In genomic region chr9:24190261-24190588, GRCm38 (mm10) we compare ENCODE assay signal across 17 mouse cellular contexts.
DNase-seq lines count a peak whose midpoint lies in the region; ATAC-seq and TF ChIP-seq lines count a peak whose summit lies in the region.
"Had no signal": no experiment of that assay in that cellular context is flagged by ENCODE, and none has a peak within 500 bp of the region (broad histone marks: within the 10 kb centered on the region; RNA-seq: fewer than 3 reads in every experiment).

No protein-coding gene starts in this region.

- H3K27me3 ChIP-seq in heart, embryonic 12.5 days (replicated peaks) = no peaks in the 10 kb centered on the region
- H3K27me3 ChIP-seq in neural tube, embryonic 13.5 days = no peaks in the 10 kb centered on the region
- H3K27me3 ChIP-seq in heart, embryonic 14.5 days (ENCODE audit: control insufficient read depth, insufficient read depth, low read length) = no peaks in the 10 kb centered on the region
- H3K27me3 ChIP-seq: intestine, embryonic 15.5 days; kidney, embryonic 15.5 days; limb, embryonic 15.5 days had no signal

- WGBS in heart, embryonic 12.5 days = 22% methylated on average over 1 of the region's 1 CpGs
- WGBS in neural tube, embryonic 13.5 days = 41% methylated on average over 1 of the region's 1 CpGs
- 9% methylated on average over 1 of the region's 1 CpGs for WGBS in heart, embryonic 14.5 days

- no peaks in the 10 kb centered on the region for H3K9me3 ChIP-seq in heart, embryonic 12.5 days (replicated peaks)
- no peaks in the 10 kb centered on the region for H3K9me3 ChIP-seq in neural tube, embryonic 13.5 days
- H3K9me3 ChIP-seq in heart, embryonic 14.5 days (ENCODE audit: control insufficient read depth, low read length) = no peaks in the 10 kb centered on the region
- H3K9me3 ChIP-seq: intestine, embryonic 15.5 days; kidney, embryonic 15.5 days; limb, embryonic 15.5 days had no signal

- ATAC-seq in heart, embryonic 12.5 days (ENCODE audit: insufficient number of reproducible peaks, low FRiP score) = no peak
- ATAC-seq in neural tube, embryonic 13.5 days (ENCODE audit: low read depth) = no peak
- no peak for ATAC-seq in heart, embryonic 14.5 days (ENCODE audit: insufficient number of reproducible peaks, insufficient read depth, low FRiP score, low read depth)
- ATAC-seq: CD4-positive, CD25-positive, alpha-beta regulatory T cell, adult 4 months; intestine, embryonic 15.5 days; liver, postnatal 0 days had no signal

- TF ChIP-seq CTCF in layer of hippocampus, adult 2 months (conservative IDR thresholded peaks at IDR 0.05) = no peak

- no peak for DNase-seq in heart, adult 11 months
- no peak for DNase-seq in neural tube, embryonic 10.5 days (ENCODE audit: extremely low spot score, low spot score)
- no peak for DNase-seq in frontal cortex, postnatal 10 days (ENCODE audit: low spot score in 2 of 2)
- DNase-seq in layer of hippocampus, adult 2 months (ENCODE audit: low spot score in 2 of 2) = no peak
- DNase-seq: adrenal gland, postnatal 10 days; cerebellum, postnatal 36 days; gastrocnemius, postnatal 14 days; liver, postnatal 0 days; lung, postnatal 36 days; thymus, adult 2 months had no signal

- no peak overlapping the region for H3K4me2 ChIP-seq in heart, embryonic 12.5 days
- no peak overlapping the region for H3K4me2 ChIP-seq in neural tube, embryonic 13.5 days
- H3K4me2 ChIP-seq in heart, embryonic 14.5 days (ENCODE audit: low read length) = no peak overlapping the region
- H3K4me2 ChIP-seq: intestine, embryonic 15.5 days; kidney, embryonic 15.5 days; limb, embryonic 15.5 days had no signal

- H3K27ac ChIP-seq in heart, embryonic 12.5 days (ENCODE audit: poor library complexity, severe bottlenecking) = peak overlapping the region; percentile 33; the same call in 1 of the 2 replicates
- H3K27ac ChIP-seq in neural tube, embryonic 13.5 days (replicated peaks) = peak overlapping the region; percentile 46; the same call in 1 of the 2 replicates
- H3K27ac ChIP-seq in heart, embryonic 14.5 days (replicated peaks in 1 of 2; ENCODE audit: control insufficient read depth in 1 of 2, insufficient read depth in 1 of 2, low read depth in 2 of 2, low read length in 2 of 2) = peak overlapping the region in 1 of 2 experiments; percentile 61; a peak in 2 of 4 replicates
- H3K27ac ChIP-seq in layer of hippocampus, adult 2 months = no peak overlapping the region
- H3K27ac ChIP-seq: intestine, embryonic 15.5 days; kidney, embryonic 15.5 days; limb, embryonic 15.5 days had no signal

- H3K9ac ChIP-seq in heart, embryonic 12.5 days = no peak overlapping the region
- H3K9ac ChIP-seq in neural tube, embryonic 13.5 days = no peak overlapping the region
- H3K9ac ChIP-seq in heart, embryonic 14.5 days (ENCODE audit: low read length) = 0 out of 2 replicates have a peak overlapping the region, but pooled peaks have one; percentile 3
- H3K9ac ChIP-seq: intestine, embryonic 15.5 days; kidney, embryonic 15.5 days; limb, embryonic 15.5 days; liver, postnatal 0 days had no signal

- no peak overlapping the region for H3K4me3 ChIP-seq in heart, embryonic 12.5 days
- H3K4me3 ChIP-seq in neural tube, embryonic 13.5 days = no peak overlapping the region
- H3K4me3 ChIP-seq in heart, embryonic 14.5 days (ENCODE audit: control insufficient read depth in 1 of 2, insufficient read depth in 1 of 2, low read depth in 1 of 2, low read length in 2 of 2) = no peak overlapping the region
- H3K4me3 ChIP-seq in layer of hippocampus, adult 2 months = no peak overlapping the region
- H3K4me3 ChIP-seq: intestine, embryonic 15.5 days; kidney, embryonic 15.5 days; limb, embryonic 15.5 days had no signal

- H3K36me3 ChIP-seq in heart, embryonic 12.5 days = no peaks in the 10 kb centered on the region
- no peaks in the 10 kb centered on the region for H3K36me3 ChIP-seq in neural tube, embryonic 13.5 days
- H3K36me3 ChIP-seq in heart, embryonic 14.5 days (ENCODE audit: control insufficient read depth, insufficient read depth, low read length) = no peaks in the 10 kb centered on the region
- H3K36me3 ChIP-seq: intestine, embryonic 15.5 days; kidney, embryonic 15.5 days; limb, embryonic 15.5 days had no signal

- peaks cover 9% of the 10 kb centered on the region for H3K4me1 ChIP-seq in heart, embryonic 12.5 days (replicated peaks)
- H3K4me1 ChIP-seq in neural tube, embryonic 13.5 days (replicated peaks) = peaks cover 9% of the 10 kb centered on the region
- peaks cover 2 to 12% of the 10 kb centered on the region in 2 experiments; a peak in 3 of 4 replicates for H3K4me1 ChIP-seq in heart, embryonic 14.5 days (ENCODE audit: control insufficient read depth in 2 of 2, insufficient read depth in 2 of 2, low read length in 2 of 2)
- H3K4me1 ChIP-seq: intestine, embryonic 15.5 days; limb, embryonic 15.5 days had no signal
